In genomic region chr1:165193426-165193825, GRCm38 (mm10) we compare ENCODE assay signal across 9 mouse cellular contexts. TPM values are rescaled to one million over a fixed set of nuclear protein-coding genes. Genes with fewer than 3 reads are reported as not detected.
A peak's percentile ranks its signal among the peaks of the same experiment; 100 is the strongest.
DNase-seq lines count a peak whose midpoint lies in the region; ATAC-seq lines count a peak whose summit lies in the region.
"Had no signal": no experiment of that assay in that cellular context is flagged by ENCODE, and none has a peak within 500 bp of the region (broad histone marks: within the 10 kb centered on the region; RNA-seq: fewer than 3 reads in every experiment).

No protein-coding gene starts in this region.

- H3K27me3 ChIP-seq in neural tube, embryonic 11.5 days (ENCODE audit: control insufficient read depth, insufficient read depth, low read length), result no peaks in the 10 kb centered on the region; the same call in 1 of the 2 replicates
- H3K27me3 ChIP-seq in forebrain, embryonic 11.5 days (ENCODE audit: control insufficient read depth, insufficient read depth, low read length), result no peaks in the 10 kb centered on the region
- H3K27me3 ChIP-seq in liver, embryonic 11.5 days (replicated peaks; ENCODE audit: control insufficient read depth, insufficient read depth, low read length), result no peaks in the 10 kb centered on the region
- H3K27me3 ChIP-seq in stomach, embryonic 16.5 days (ENCODE audit: control insufficient read depth, insufficient read depth, low read length), result no peaks in the 10 kb centered on the region

- intact Hi-C loops in gastrocnemius, postnatal 14 days (cut with DNase I; ENCODE audit: low total_unique reads), result no loop called here

- H3K4me1 ChIP-seq in neural tube, embryonic 11.5 days (ENCODE audit: control insufficient read depth, insufficient read depth, low read length), result peaks cover 6% of the 10 kb centered on the region; the same call in 1 of the 2 replicates
- H3K4me1 ChIP-seq in forebrain, embryonic 11.5 days (replicated peaks; ENCODE audit: control insufficient read depth, insufficient read depth, low read length), result no peaks in the 10 kb centered on the region
- peaks cover 15% of the 10 kb centered on the region for H3K4me1 ChIP-seq in liver, embryonic 11.5 days (replicated peaks; ENCODE audit: control insufficient read depth, insufficient read depth, low read length)
- H3K4me1 ChIP-seq in stomach, embryonic 16.5 days (ENCODE audit: control insufficient read depth, insufficient read depth, low read length), result 0 out of 2 replicates have a peak, but pooled peaks cover 3% of the 10 kb centered on the region

- 15% methylated on average over 7 of the region's 7 CpGs for WGBS in neural tube, embryonic 11.5 days
- 19% methylated on average over 7 of the region's 7 CpGs for WGBS in forebrain, embryonic 11.5 days
- WGBS in liver, embryonic 11.5 days, result 4% methylated on average over 7 of the region's 7 CpGs
- WGBS in stomach, embryonic 16.5 days, result 10% methylated on average over 7 of the region's 7 CpGs

- peak overlapping the region; percentile 32 for H3K9ac ChIP-seq in neural tube, embryonic 11.5 days (ENCODE audit: low read length)
- peak overlapping the region; percentile 70 for H3K9ac ChIP-seq in forebrain, embryonic 11.5 days (ENCODE audit: low read length)
- H3K9ac ChIP-seq in liver, embryonic 11.5 days (ENCODE audit: low read depth, low read length), result peak overlapping the region; percentile 71
- H3K9ac ChIP-seq in stomach, embryonic 16.5 days (ENCODE audit: low read length), result peak overlapping the region; percentile 86

- no peaks in the 10 kb centered on the region for H3K36me3 ChIP-seq in neural tube, embryonic 11.5 days (ENCODE audit: control insufficient read depth, insufficient read depth, low read length)
- H3K36me3 ChIP-seq in forebrain, embryonic 11.5 days (ENCODE audit: control insufficient read depth, insufficient read depth, low read length), result no peaks in the 10 kb centered on the region
- H3K36me3 ChIP-seq in liver, embryonic 11.5 days (ENCODE audit: control insufficient read depth, insufficient read depth, low read length), result no peaks in the 10 kb centered on the region
- H3K36me3 ChIP-seq in stomach, embryonic 16.5 days (ENCODE audit: control insufficient read depth, insufficient read depth, low read length), result no peaks in the 10 kb centered on the region

- H3K27ac ChIP-seq in neural tube, embryonic 11.5 days (ENCODE audit: low read depth, low read length), result no peak overlapping the region
- no peak overlapping the region for H3K27ac ChIP-seq in forebrain, embryonic 11.5 days (ENCODE audit: low read depth, low read length)
- H3K27ac ChIP-seq in liver, embryonic 11.5 days (ENCODE audit: low read depth, low read length), result peak overlapping the region; percentile 66; the same call in 1 of the 2 replicates
- peak overlapping the region; percentile 94 for H3K27ac ChIP-seq in stomach, embryonic 16.5 days (ENCODE audit: low read length)

- H3K9me3 ChIP-seq in neural tube, embryonic 11.5 days (ENCODE audit: control insufficient read depth, low read length), result no peaks in the 10 kb centered on the region
- no peaks in the 10 kb centered on the region for H3K9me3 ChIP-seq in forebrain, embryonic 11.5 days (ENCODE audit: control insufficient read depth, low read length)
- no peaks in the 10 kb centered on the region for H3K9me3 ChIP-seq in liver, embryonic 11.5 days (ENCODE audit: control insufficient read depth, low read length)
- no peaks in the 10 kb centered on the region for H3K9me3 ChIP-seq in stomach, embryonic 16.5 days (replicated peaks; ENCODE audit: control insufficient read depth, low read length)

- no peak for ATAC-seq in neural tube, embryonic 11.5 days (ENCODE audit: insufficient read depth, low FRiP score, low TSS enrichment)
- ATAC-seq in forebrain, embryonic 11.5 days (replicated peaks; ENCODE audit: low FRiP score), result no peak
- ATAC-seq in liver, embryonic 11.5 days (replicated peaks; ENCODE audit: low FRiP score), result no peak
- ATAC-seq in stomach, embryonic 16.5 days (ENCODE audit: insufficient read depth, low FRiP score), result no peak
- ATAC-seq in cerebellum, adult (ENCODE audit: insufficient number of reproducible peaks, low FRiP score, low TSS enrichment), result no peak

- DNase-seq in neural tube, embryonic 11.5 days (ENCODE audit: low spot score), result no peak
- DNase-seq in neural tube, embryonic 10.5 days (ENCODE audit: extremely low spot score, low spot score), result no peak
- no peak for DNase-seq in forebrain, embryonic 11.5 days (ENCODE audit: low spot score)
- DNase-seq in liver, embryonic 11.5 days (ENCODE audit: low spot score), result no peak
- DNase-seq in gastrocnemius, postnatal 14 days, result no peak
- no peak for DNase-seq in urinary bladder, adult 2 months (ENCODE audit: low spot score)
- DNase-seq: cerebellum, adult 9-10 months had no signal

- H3K4me3 ChIP-seq in neural tube, embryonic 11.5 days (ENCODE audit: low read depth, low read length), result peak overlapping the region; percentile 56
- peak overlapping the region; percentile 64 for H3K4me3 ChIP-seq in forebrain, embryonic 11.5 days (ENCODE audit: low read depth, low read length)
- peak overlapping the region; percentile 82 for H3K4me3 ChIP-seq in liver, embryonic 11.5 days (ENCODE audit: low read depth, low read length)
- peak overlapping the region; percentile 61 for H3K4me3 ChIP-seq in stomach, embryonic 16.5 days (replicated peaks; ENCODE audit: low read length)

- H3K4me2 ChIP-seq in neural tube, embryonic 11.5 days (ENCODE audit: low read depth), result peak overlapping the region; percentile 71
- H3K4me2 ChIP-seq in forebrain, embryonic 11.5 days (ENCODE audit: low read depth, low read length, severe bottlenecking), result peak overlapping the region; percentile 85
- peak overlapping the region; percentile 88 for H3K4me2 ChIP-seq in liver, embryonic 11.5 days
- H3K4me2 ChIP-seq in stomach, embryonic 16.5 days (ENCODE audit: low read depth, low read length), result peak overlapping the region; percentile 68

RNA-seq across cellular contexts. Expression of gene Sft2d2, which starts 0.8 kb away (rescaled TPM):
- 11.8 TPM in 2 replicates for polyA plus RNA-seq in neural tube, embryonic 11.5 days (2014; fragmentation: Nextera tagmentation; extraction: Ambion mirVana)
- polyA plus RNA-seq in forebrain, embryonic 11.5 days (2014; fragmentation: Nextera tagmentation; extraction: Ambion mirVana), result 13.2 and 14.0 TPM in 2 replicates
- 14.0 and 14.1 TPM in 2 replicates for polyA plus RNA-seq in liver, embryonic 11.5 days (2014; fragmentation: Nextera tagmentation; extraction: Ambion mirVana)
- 31.4 and 34.0 TPM in 2 replicates for polyA plus RNA-seq in stomach, embryonic 16.5 days (2015; fragmentation: Nextera tagmentation; extraction: Ambion mirVana)
- total RNA-seq in gastrocnemius, postnatal 14 days (2021), result 10 to 100 TPM in 1 of 2 experiments, 1 to 10 TPM in 1; 8.9 to 10.5 TPM
- 31.9 and 38.7 TPM in 2 replicates for polyA plus RNA-seq in urinary bladder, adult 2 months (2012; rRNA removed)

RNA-seq across cellular contexts. Expression of gene Tbx19, which starts 32.9 kb away (rescaled TPM):
- not detected in 2 replicates for polyA plus RNA-seq in neural tube, embryonic 11.5 days (2014; fragmentation: Nextera tagmentation; extraction: Ambion mirVana)
- polyA plus RNA-seq in forebrain, embryonic 11.5 days (2014; fragmentation: Nextera tagmentation; extraction: Ambion mirVana), result not detected in 2 replicates
- 0.18 TPM in 1 of 2 replicates, not detected in the other for polyA plus RNA-seq in liver, embryonic 11.5 days (2014; fragmentation: Nextera tagmentation; extraction: Ambion mirVana)
- polyA plus RNA-seq in stomach, embryonic 16.5 days (2015; fragmentation: Nextera tagmentation; extraction: Ambion mirVana), result not detected in 2 replicates
- not detected for total RNA-seq in gastrocnemius, postnatal 14 days (2021)
- not detected in 2 replicates for polyA plus RNA-seq in urinary bladder, adult 2 months (2012; rRNA removed)

RNA-seq across cellular contexts. Expression of gene Tiprl, which starts 43.4 kb away (rescaled TPM):
- polyA plus RNA-seq in neural tube, embryonic 11.5 days (2014; fragmentation: Nextera tagmentation; extraction: Ambion mirVana), result 96.8 and 110 TPM in 2 replicates
- polyA plus RNA-seq in forebrain, embryonic 11.5 days (2014; fragmentation: Nextera tagmentation; extraction: Ambion mirVana), result 104 and 109 TPM in 2 replicates
- 73.0 and 90.6 TPM in 2 replicates for polyA plus RNA-seq in liver, embryonic 11.5 days (2014; fragmentation: Nextera tagmentation; extraction: Ambion mirVana)
- 87.0 and 87.3 TPM in 2 replicates for polyA plus RNA-seq in stomach, embryonic 16.5 days (2015; fragmentation: Nextera tagmentation; extraction: Ambion mirVana)
- total RNA-seq in gastrocnemius, postnatal 14 days (2021), result 10 to 100 TPM; 22.1 TPM
- 40.2 and 41.2 TPM in 2 replicates for polyA plus RNA-seq in urinary bladder, adult 2 months (2012; rRNA removed)

Comparison
In these comparisons a context has a peak if more than half of its experiments do, and no peak if none do; other contexts are left out.
1. H3K27ac ChIP-seq: peak in liver, embryonic 11.5 days (single experiment) and stomach, embryonic 16.5 days (single experiment); none in neural tube, embryonic 11.5 days (single experiment) and forebrain, embryonic 11.5 days (single experiment).
2. H3K9ac ChIP-seq: peak in every context shown above with its lines; median percentile 86 in stomach, embryonic 16.5 days; 71 in liver, embryonic 11.5 days; 70 in forebrain, embryonic 11.5 days; 32 in neural tube, embryonic 11.5 days.
3. Peak in every context shown above with its lines, with median percentiles within 50 percentile points of each other: H3K4me2 ChIP-seq and H3K4me3 ChIP-seq.